Mouse (Mus musculus) liver, postnatal 0 days (tissue): ENCODE results near the gene Krtap7-1. TPM values are rescaled to one million over a fixed set of nuclear protein-coding genes. Genes with fewer than 3 reads are reported as not detected.

Source experiments
- ATAC-seq: fragments of 200-750 bp; cut with Nextera tagmentation; 2 replicates; pipeline ENCODE4 v1.8.0; 2017; ENCODE audit warnings: mild to moderate bottlenecking, moderate library complexity
- DNase-seq: peaks from one replicate; pipeline ENCODE4 v3.0.0-alpha.2; 2016
- H3K27ac ChIP-seq: fragments of 300-500 bp; sonication (generic); 2 replicates; pipeline ENCODE4 v1.5.1; 2014; ENCODE audit warnings: antibody characterized with exemption, moderate library complexity, mild to moderate bottlenecking, low read depth
- H3K27me3 ChIP-seq: fragments of 300-500 bp; sonication (generic); 2 replicates; pipeline ENCODE4 v1.6.1; 2014; ENCODE audit warnings: low read length, control low read depth, mixed read lengths; ENCODE audit not compliant: insufficient read depth
- H3K36me3 ChIP-seq: fragments of 300-500 bp; sonication (generic); replicated peaks from 2 replicates; pipeline ENCODE4 v1.6.1; 2014; ENCODE audit warnings: mild to moderate bottlenecking, control low read depth, low read length, moderate library complexity, mixed read lengths; ENCODE audit not compliant: insufficient read depth
- H3K4me1 ChIP-seq: fragments of 300-500 bp; sonication (generic); 2 replicates; pipeline ENCODE4 v1.6.1; 2014; ENCODE audit warnings: antibody characterized with exemption, mild to moderate bottlenecking, control low read depth; ENCODE audit not compliant: insufficient read depth
- H3K4me2 ChIP-seq: fragments of 300-500 bp; sonication (generic); 2 replicates; pipeline ENCODE4 v1.6.1; 2014; ENCODE audit warnings: low read depth, mild to moderate bottlenecking, low read length, moderate library complexity, mixed read lengths
- H3K4me3 ChIP-seq: fragments of 300-500 bp; sonication (generic); 2 replicates; pipeline ENCODE4 v1.5.1; 2014; ENCODE audit warnings: low read depth, low read length
- H3K9ac ChIP-seq: fragments of 300-500 bp; sonication (generic); replicated peaks from 2 replicates; pipeline ENCODE4 v1.6.1; 2014; ENCODE audit warnings: mild to moderate bottlenecking, moderate library complexity
- H3K9me3 ChIP-seq: fragments of 300-500 bp; sonication (generic); 2 replicates; pipeline ENCODE4 v1.6.1; 2016; ENCODE audit warnings: mild to moderate bottlenecking, control low read depth, low read length, mixed read lengths
- CTCF ChIP-seq: sonication (generic); IDR thresholded peaks from 2 replicates; pipeline ENCODE4 v1.5.1; 2016; ENCODE audit warnings: antibody characterized with exemption, low read depth
- EP300 ChIP-seq: IDR thresholded peaks from 2 replicates; pipeline ENCODE4 v1.6.1; 2016; ENCODE audit warnings: antibody characterized with exemption, low read depth, mild to moderate bottlenecking
- WGBS: fragments of 180-500 bp; shearing (Covaris S2); extraction: QIAGEN DNeasy Blood & Tissue Kit; methylation state at CpG from one replicate; pipeline ENCODE4 v1.1.7; 2014; ENCODE audit not compliant: insufficient replicate concordance; 5-methylcytosine and 5-hydroxymethylcytosine counted together
- polyA plus RNA-seq: library from polyadenylated mRNA; unstranded; fragments of >200 nt; fragmentation: Nextera tagmentation; extraction: Ambion mirVana; gene quantifications from 2 replicates; pipeline ENCODE4 v1.2.1, GENCODE M21; 2015

Krtap7-1 gene
- not detected in 2 replicates for polyA plus RNA-seq

DNA sequence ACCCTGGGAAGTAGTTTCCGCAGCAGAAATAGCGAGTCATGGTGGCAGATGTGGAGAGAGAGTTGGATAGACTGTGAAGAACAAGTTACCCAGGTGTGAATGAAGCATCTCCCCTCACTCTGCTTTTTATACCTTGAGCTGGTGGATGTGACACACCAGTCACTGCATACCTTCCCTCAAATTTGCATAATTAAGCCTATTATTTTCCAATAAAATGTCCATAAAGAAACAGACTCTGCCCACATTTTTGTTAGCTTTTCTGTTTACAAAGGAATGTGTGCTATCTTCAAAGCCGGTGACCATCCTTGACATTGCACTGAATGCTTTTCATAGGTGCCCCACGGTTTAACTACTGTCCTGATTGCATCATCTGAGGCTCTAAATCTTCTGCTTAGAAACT, at the start of gene Krtap7-1:
TSS of gene Krtap7-1 (minus strand) at position 101 of the 400 bp plus-strand sequence.
- 68% methylated on average over 4 of the region's 4 CpGs for WGBS
- ATAC-seq: no peak

DNA sequence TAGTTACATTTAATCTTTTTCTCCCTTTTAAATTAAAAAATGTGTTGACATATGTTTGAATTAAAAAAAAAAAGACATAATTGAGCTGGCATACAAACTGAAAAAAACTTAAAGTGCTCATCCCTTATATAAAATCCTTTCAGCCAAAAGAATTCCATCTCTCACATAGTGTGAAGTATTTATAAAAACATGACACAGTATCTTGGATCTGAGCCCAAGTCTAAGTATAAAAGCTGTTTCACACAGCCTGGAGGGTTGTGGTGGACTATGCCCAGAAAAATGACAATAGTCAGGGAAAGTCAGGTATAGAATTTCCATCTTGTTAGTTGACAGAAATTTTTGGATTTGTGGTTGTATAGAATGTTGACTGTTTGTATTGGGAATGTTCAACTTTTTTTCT, 42.2 kb upstream of the Krtap7-1 start:
- no peaks in the 10 kb centered on the region for H3K36me3 ChIP-seq
- no peak overlapping the region for H3K9ac ChIP-seq
- H3K27me3 ChIP-seq: no peaks in the 10 kb centered on the region
- H3K4me3 ChIP-seq: no peak overlapping the region
- H3K4me1 ChIP-seq: no peaks in the 10 kb centered on the region
- ATAC-seq (no peak), DNase-seq (no peak)
- TF ChIP-seq CTCF (no peak), EP300 (no peak)
- no peak overlapping the region for H3K4me2 ChIP-seq
- H3K9me3 ChIP-seq: no peaks in the 10 kb centered on the region
- no peak overlapping the region for H3K27ac ChIP-seq

More for the DNA sequence above, at the start of gene Krtap7-1:
- Histone ChIP-seq H3K4me1 (no peaks in the 10 kb centered on the region), H3K36me3 (no peaks in the 10 kb centered on the region), H3K9ac (no peak within 1 kb of the TSS), H3K4me2 (no peak within 1 kb of the TSS), H3K4me3 (no peak within 1 kb of the TSS), H3K9me3 (no peaks in the 10 kb centered on the region), H3K27ac (no peak within 1 kb of the TSS), H3K27me3 (no peaks in the 10 kb centered on the region)
- TF ChIP-seq EP300 (no peak), CTCF (no peak)
- DNase-seq: no peak

DNA sequence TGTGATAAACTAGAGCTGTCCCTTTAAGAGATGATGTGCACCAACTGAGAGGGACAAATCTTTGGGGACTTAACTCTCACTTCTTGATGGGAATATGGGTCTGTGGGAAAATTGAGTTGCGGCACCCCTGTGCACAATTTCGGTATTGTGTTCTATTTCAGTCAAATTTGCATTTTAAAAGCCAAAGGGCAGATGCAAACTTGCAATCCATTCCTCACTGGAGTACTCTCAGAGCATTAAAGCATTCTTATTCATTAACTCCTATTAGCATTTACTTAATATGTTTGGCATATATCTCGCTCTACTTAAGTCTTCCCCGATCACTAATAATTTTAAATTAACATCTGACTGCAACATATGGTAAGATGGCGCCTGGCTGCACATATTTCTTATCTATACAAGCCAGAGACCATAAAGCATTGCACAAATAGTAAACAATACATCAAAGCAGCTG, 29.9 kb upstream of the Krtap7-1 start:
- WGBS: 72% methylated on average over 5 of the region's 5 CpGs

DNA sequence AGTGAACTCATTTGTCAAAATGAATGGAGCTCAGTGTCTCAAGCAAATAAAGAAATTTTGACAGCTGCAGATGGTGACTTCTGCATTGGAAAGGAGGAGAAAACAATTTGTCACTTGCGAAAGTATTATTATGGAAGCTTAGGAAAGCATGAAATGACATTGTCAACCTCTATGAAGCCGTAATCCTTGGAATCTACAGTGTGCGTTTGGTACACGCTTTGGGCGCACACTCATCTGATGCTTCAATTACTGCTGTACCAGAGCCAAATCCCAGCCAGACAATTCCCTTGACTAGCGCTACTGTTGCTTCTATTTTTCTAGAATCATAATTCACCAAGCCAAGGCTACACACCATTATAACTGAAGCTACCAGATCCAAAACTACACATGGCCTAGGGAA, 29.2 kb upstream of the Krtap7-1 start:
- Histone ChIP-seq H3K4me3 (no peak overlapping the region), H3K4me2 (no peak overlapping the region), H3K9me3 (no peaks in the 10 kb centered on the region), H3K36me3 (no peaks in the 10 kb centered on the region), H3K27me3 (no peaks in the 10 kb centered on the region), H3K4me1 (no peaks in the 10 kb centered on the region), H3K9ac (no peak overlapping the region), H3K27ac (no peak overlapping the region)
- ATAC-seq: no peak
- TF ChIP-seq EP300 (no peak), CTCF (no peak)
- WGBS: 83% methylated on average over 6 of the region's 6 CpGs
- DNase-seq: no peak

More for the DNA sequence above, 29.9 kb upstream of the Krtap7-1 start:
- Histone ChIP-seq H3K36me3 (no peaks in the 10 kb centered on the region), H3K27me3 (no peaks in the 10 kb centered on the region), H3K4me1 (no peaks in the 10 kb centered on the region), H3K9ac (no peak overlapping the region), H3K9me3 (no peaks in the 10 kb centered on the region), H3K4me3 (no peak overlapping the region), H3K27ac (no peak overlapping the region), H3K4me2 (no peak overlapping the region)
- TF ChIP-seq CTCF (no peak), EP300 (no peak)
- DNase-seq: no peak
- ATAC-seq: no peak

DNA sequence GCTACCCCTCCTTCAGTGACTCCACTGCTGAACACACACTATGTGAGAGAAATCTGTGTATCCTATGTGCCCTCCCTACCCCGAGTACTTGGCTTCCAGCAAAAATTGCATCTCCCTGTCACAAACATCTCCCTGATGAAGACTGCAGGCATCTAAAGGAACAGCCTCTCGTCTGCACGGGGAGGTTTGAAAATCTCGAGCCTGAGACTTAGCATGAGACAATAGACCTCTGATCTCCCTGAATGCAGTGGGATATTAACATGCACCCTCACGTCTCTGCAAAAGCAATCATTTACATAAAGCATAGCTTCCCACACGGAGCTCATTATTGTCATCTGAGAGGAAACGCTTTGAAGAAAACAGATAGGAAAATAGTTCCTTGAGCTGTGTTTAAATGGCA, 22.4 kb upstream of the Krtap7-1 start:
- WGBS: 51% methylated on average over 7 of the region's 7 CpGs
- TF ChIP-seq CTCF (no peak), EP300 (no peak)
- H3K9ac ChIP-seq: no peak overlapping the region

DNA sequence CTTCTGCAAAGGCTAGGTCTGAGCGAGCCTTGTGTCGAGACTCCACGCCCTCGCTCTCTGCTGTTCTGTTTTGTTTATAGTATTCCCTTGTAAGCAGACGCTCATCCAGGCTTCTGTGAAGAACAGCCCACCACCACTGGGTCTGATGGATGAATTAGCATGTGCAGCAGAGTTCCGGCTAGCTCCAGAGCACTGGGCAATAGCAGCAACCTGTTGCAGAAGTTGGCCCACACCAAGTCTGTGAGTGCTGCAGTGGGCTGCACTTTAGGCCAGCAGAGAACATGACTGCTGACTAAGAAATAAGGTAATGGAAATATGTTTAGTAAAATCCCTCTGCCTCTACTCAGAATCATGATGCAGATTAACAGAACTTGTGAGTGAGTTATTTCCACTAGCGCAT, 21.7 kb upstream of the Krtap7-1 start:
- Histone ChIP-seq H3K4me1 (no peaks in the 10 kb centered on the region), H3K27me3 (no peaks in the 10 kb centered on the region), H3K4me3 (no peak overlapping the region), H3K9me3 (no peaks in the 10 kb centered on the region), H3K27ac (no peak overlapping the region), H3K36me3 (no peaks in the 10 kb centered on the region), H3K4me2 (no peak overlapping the region), H3K9ac (no peak overlapping the region)
- no peak for ATAC-seq
- 56% methylated on average over 7 of the region's 7 CpGs for WGBS
- no peak for DNase-seq
- no peak for TF ChIP-seq CTCF
- TF ChIP-seq EP300: no peak

More for the DNA sequence above, 22.4 kb upstream of the Krtap7-1 start:
- no peaks in the 10 kb centered on the region for H3K27me3 ChIP-seq
- H3K4me3 ChIP-seq: no peak overlapping the region
- no peaks in the 10 kb centered on the region for H3K9me3 ChIP-seq
- H3K4me1 ChIP-seq: no peaks in the 10 kb centered on the region
- no peak for ATAC-seq
- no peak overlapping the region for H3K4me2 ChIP-seq
- H3K27ac ChIP-seq: no peak overlapping the region
- no peak for DNase-seq
- no peaks in the 10 kb centered on the region for H3K36me3 ChIP-seq

DNA sequence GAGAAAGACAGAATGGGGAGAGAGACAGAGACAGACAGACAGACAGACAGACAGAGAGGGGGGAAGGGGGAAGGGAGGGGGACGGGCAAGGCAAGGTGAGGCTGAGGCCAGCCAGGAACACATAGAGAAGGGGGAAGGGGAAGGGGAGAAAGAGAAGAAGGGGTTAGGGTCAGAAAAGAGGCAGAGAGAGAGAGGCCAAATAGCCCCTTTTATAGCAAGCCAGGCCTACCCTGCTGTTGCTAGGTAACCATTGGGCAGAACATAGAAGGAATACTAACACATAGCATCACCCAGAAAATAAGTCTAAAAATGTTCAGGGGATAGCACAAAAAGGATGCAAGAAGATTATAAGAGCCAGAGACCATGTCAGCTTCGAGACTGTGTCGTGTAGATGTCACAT, 20.3 kb upstream of the Krtap7-1 start:
- TF ChIP-seq EP300 (no peak), CTCF (no peak)
- ATAC-seq: no peak

More for the DNA sequence above, 20.3 kb upstream of the Krtap7-1 start:
- Histone ChIP-seq H3K4me1 (no peaks in the 10 kb centered on the region), H3K27ac (no peak overlapping the region), H3K9ac (no peak overlapping the region), H3K27me3 (no peaks in the 10 kb centered on the region), H3K36me3 (no peaks in the 10 kb centered on the region), H3K9me3 (no peaks in the 10 kb centered on the region), H3K4me3 (no peak overlapping the region), H3K4me2 (no peak overlapping the region)
- WGBS: 65% methylated on average over 3 of the region's 3 CpGs
- DNase-seq: no peak
